Mouse (Mus musculus) midbrain, embryonic 10.5 days (tissue): ENCODE measurements at regions not wholly inside any gene's neighbourhood (a gene's known extent, or its start where the extent isn't known, plus 50 kb on each side); places are given as distances from the start of the nearest gene placed in this dataset.

Experiments used
- DNase-seq: peaks from one replicate; pipeline ENCODE4 v3.0.0-alpha.2; 2017; ENCODE audit warnings: low spot score
- H3K27ac ChIP-seq: fragments of 300-500 bp; sonication (generic); replicated peaks from 2 replicates; pipeline ENCODE4 v1.5.1; 2016; ENCODE audit warnings: mild to moderate bottlenecking
- H3K27me3 ChIP-seq: fragments of 300-500 bp; sonication (generic); 2 replicates; pipeline ENCODE4 v1.6.1; 2016; ENCODE audit warnings: low read depth, mild to moderate bottlenecking; ENCODE audit not compliant: poor library complexity, severe bottlenecking
- H3K36me3 ChIP-seq: fragments of 300-500 bp; sonication (generic); 2 replicates; pipeline ENCODE4 v1.6.1; 2016; ENCODE audit warnings: mild to moderate bottlenecking, moderate library complexity
- H3K4me1 ChIP-seq: fragments of 300-500 bp; sonication (generic); 2 replicates; pipeline ENCODE4 v1.6.1; 2016
- H3K4me3 ChIP-seq: fragments of 300-500 bp; sonication (generic); 2 replicates; pipeline ENCODE4 v1.5.1; 2016; ENCODE audit warnings: mild to moderate bottlenecking, moderate library complexity
- H3K9me3 ChIP-seq: fragments of 300-500 bp; sonication (generic); replicated peaks from 2 replicates; pipeline ENCODE4 v1.6.1; 2016; ENCODE audit warnings: mild to moderate bottlenecking
- WGBS: fragments of 180-500 bp; shearing (Covaris S2); methylation state at CpG from one replicate; pipeline ENCODE4 v1.1.7; 2016; 5-methylcytosine and 5-hydroxymethylcytosine counted together

DNA sequence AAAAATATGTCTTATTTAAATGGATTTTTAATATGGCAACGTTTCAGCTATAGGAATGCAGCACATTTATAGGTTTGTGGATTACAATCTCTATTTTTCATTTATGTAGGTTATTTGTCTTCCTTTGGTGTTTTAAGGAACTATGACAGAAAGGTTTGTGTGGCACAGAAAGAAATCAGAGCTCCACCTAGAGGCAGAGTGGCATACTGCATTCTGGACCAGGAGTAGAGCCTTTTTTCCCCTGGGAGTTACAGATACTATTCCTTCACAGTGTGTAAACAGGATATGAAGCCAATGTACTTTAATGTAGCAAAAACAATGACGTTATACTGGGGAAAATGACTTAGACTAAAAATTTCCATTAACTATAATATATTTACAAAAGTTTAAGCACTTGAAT lies 94.9 kb upstream of the St8sia4 start:
- WGBS: 2% methylated on average over 2 of the region's 2 CpGs
- no peak overlapping the region for H3K27ac ChIP-seq
- no peaks in the 10 kb centered on the region for H3K4me1 ChIP-seq
- H3K4me3 ChIP-seq: no peak overlapping the region
- no peaks in the 10 kb centered on the region for H3K36me3 ChIP-seq
- H3K27me3 ChIP-seq: no peaks in the 10 kb centered on the region
- peak; percentile 54 for DNase-seq
- H3K9me3 ChIP-seq: no peaks in the 10 kb centered on the region

DNA sequence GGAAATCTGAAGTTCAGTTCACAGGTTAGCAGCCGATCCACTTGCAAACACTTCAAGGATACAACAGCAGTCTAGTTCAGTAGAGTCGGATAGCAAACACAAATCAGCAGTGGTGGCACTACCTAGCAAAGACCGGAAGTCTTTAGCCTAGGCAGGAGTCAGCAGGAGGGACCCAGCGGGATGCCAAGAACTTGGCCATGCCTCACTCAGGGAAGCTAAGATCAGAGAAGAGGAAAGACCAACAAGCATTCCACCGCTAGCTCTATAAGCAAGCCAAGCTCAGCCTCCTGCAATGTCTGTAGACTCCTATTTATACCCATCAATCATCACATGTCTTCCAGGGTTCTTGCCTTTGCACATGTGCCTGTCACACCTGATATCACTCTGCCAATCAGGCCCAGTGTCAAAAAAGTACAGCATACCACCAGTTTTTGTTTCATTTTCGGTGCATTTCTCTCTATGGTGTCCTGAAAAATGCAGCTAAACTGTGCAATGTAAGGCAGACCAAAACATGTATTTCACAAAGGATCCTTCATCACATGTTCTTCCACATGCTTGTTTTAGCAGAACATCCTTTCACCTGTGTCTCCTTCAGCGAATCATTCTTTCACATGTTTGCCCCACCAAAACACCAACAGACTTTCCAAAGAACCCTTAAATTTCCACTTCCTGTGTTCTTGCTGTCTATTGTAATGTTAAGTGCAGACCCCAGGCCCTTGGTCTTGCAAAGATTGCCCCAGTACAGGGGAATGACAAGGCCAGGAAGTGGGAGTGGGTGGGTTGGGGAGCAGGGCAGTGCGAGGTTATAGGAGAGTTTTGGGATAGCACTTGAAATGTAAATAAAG lies 86.9 kb upstream of the St8sia4 start:
- 84% methylated on average over 8 of the region's 8 CpGs for WGBS
- no peak overlapping the region for H3K4me3 ChIP-seq
- no peak for DNase-seq
- no peaks in the 10 kb centered on the region for H3K9me3 ChIP-seq
- no peaks in the 10 kb centered on the region for H3K36me3 ChIP-seq
- no peak overlapping the region for H3K27ac ChIP-seq
- no peaks in the 10 kb centered on the region for H3K27me3 ChIP-seq
- H3K4me1 ChIP-seq: no peaks in the 10 kb centered on the region

- Histone ChIP-seq H3K4me3 (no peak overlapping the region), H3K9me3 (no peaks in the 10 kb centered on the region), H3K4me1 (no peaks in the 10 kb centered on the region), H3K27me3 (no peaks in the 10 kb centered on the region), H3K27ac (no peak overlapping the region), H3K36me3 (no peaks in the 10 kb centered on the region)
- whole genome bisulfite sequencing: 92% methylated on average over 1 of the region's 1 CpGs
- no peak for DNase-seq
Measured at GRCm38 (mm10) chr1:95753517-95753916, 86.1 kb upstream of the St8sia4 start.

DNA sequence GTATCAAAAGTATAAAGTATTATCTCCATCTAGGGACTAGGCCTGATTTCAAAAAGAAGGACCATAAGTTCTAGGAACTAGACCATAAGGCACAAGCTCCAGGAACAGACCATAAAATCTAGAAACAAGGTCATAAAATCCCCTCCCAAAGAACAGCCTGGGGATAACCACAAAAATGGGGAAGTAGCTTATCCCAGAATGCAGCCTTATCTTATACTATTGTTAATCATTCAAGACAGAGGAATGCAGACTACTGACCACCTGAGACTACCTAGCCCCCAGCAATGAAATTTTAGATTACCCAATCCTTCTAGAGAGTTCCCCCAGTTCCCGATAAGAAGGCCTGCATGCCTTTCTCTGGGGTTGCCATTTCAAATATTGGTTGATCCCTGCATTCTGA lies 81.6 kb upstream of the St8sia4 start:
- no peaks in the 10 kb centered on the region for H3K36me3 ChIP-seq
- 93% methylated on average over 1 of the region's 1 CpGs for WGBS
- H3K4me3 ChIP-seq: no peak overlapping the region
- no peaks in the 10 kb centered on the region for H3K27me3 ChIP-seq
- H3K4me1 ChIP-seq: no peaks in the 10 kb centered on the region
- no peaks in the 10 kb centered on the region for H3K9me3 ChIP-seq
- no peak overlapping the region for H3K27ac ChIP-seq
- DNase-seq: no peak

- Histone ChIP-seq H3K4me1 (no peaks in the 10 kb centered on the region), H3K36me3 (no peaks in the 10 kb centered on the region), H3K27ac (no peak overlapping the region), H3K27me3 (no peaks in the 10 kb centered on the region), H3K4me3 (no peak overlapping the region), H3K9me3 (no peaks in the 10 kb centered on the region)
- 84% methylated on average over 2 of the region's 2 CpGs for WGBS
- no peak for DNase-seq
Measured at GRCm38 (mm10) chr1:95747287-95747686, 79.9 kb upstream of the St8sia4 start.

GRCm38 (mm10) chr1:95744446-95744845 lies 77.1 kb upstream of the St8sia4 start:
- no peaks in the 10 kb centered on the region for H3K27me3 ChIP-seq
- no peak overlapping the region for H3K4me3 ChIP-seq
- H3K36me3 ChIP-seq: no peaks in the 10 kb centered on the region
- DNase-seq: no peak
- 80% methylated on average over 2 of the region's 2 CpGs for WGBS
- H3K27ac ChIP-seq: no peak overlapping the region
- H3K4me1 ChIP-seq: no peaks in the 10 kb centered on the region
- no peaks in the 10 kb centered on the region for H3K9me3 ChIP-seq

- 88% methylated on average over 2 of the region's 2 CpGs for WGBS
Measured at GRCm38 (mm10) chr1:95743334-95743733, 76.0 kb upstream of the St8sia4 start.

GRCm38 (mm10) chr1:95719449-95719848 lies 52.1 kb upstream of the St8sia4 start:
- no peak for DNase-seq
- Histone ChIP-seq H3K27me3 (no peaks in the 10 kb centered on the region), H3K4me1 (no peaks in the 10 kb centered on the region), H3K27ac (no peak overlapping the region), H3K4me3 (no peak overlapping the region), H3K9me3 (no peaks in the 10 kb centered on the region), H3K36me3 (no peaks in the 10 kb centered on the region)
- whole genome bisulfite sequencing: 79% methylated on average over 2 of the region's 2 CpGs

More at GRCm38 (mm10) chr1:95743334-95743733, 76.0 kb upstream of the St8sia4 start:
- Histone ChIP-seq H3K27me3 (no peaks in the 10 kb centered on the region), H3K27ac (no peak overlapping the region), H3K36me3 (no peaks in the 10 kb centered on the region), H3K4me3 (no peak overlapping the region), H3K4me1 (no peaks in the 10 kb centered on the region), H3K9me3 (no peaks in the 10 kb centered on the region)
- no peak for DNase-seq

DNA sequence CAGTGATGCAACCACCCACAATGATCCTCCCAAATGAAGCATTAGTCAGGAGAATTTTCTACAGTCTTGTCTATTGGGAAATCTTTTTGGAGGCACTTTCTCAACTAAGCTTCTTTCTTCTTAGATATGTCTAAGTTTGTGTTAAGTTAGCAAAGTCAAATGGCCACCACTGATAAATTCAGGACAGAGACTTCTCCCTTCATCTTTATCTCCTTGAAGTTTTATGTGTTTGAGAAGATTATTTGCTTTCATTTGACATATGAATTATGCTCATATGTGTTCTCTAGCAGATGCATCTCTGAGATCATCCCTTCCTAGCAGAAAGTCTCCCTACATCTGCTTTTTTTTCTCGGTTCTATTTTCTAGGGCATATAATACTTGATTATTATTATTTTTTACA lies 51.4 kb upstream of the St8sia4 start:
- 95% methylated on average over 1 of the region's 1 CpGs for WGBS
- H3K36me3 ChIP-seq: no peaks in the 10 kb centered on the region
- DNase-seq: no peak
- no peaks in the 10 kb centered on the region for H3K9me3 ChIP-seq
- no peak overlapping the region for H3K4me3 ChIP-seq
- H3K27ac ChIP-seq: no peak overlapping the region
- no peaks in the 10 kb centered on the region for H3K4me1 ChIP-seq
- H3K27me3 ChIP-seq: no peaks in the 10 kb centered on the region
